Mouse (Mus musculus): ENCODE results near the gene Klc4. TPM values are rescaled to one million over a fixed set of nuclear protein-coding genes. Genes with fewer than 3 reads are reported as not detected.

The Klc4 gene
- 14.9 and 19.2 TPM in 2 replicates for polyA plus RNA-seq (2012; rRNA removed; ENCODE audit: low replicate concordance)

GRCm38 (mm10) chr17:46645561-46646321 lies at the start of gene Klc4, which contains the start of gene Mrpl2:
Gene Klc4, minus strand, starts transcription at chr17:46646022.
Gene Mrpl2, plus strand, starts transcription at chr17:46646229.

GRCm38 (mm10) chr17:46680760-46681373 lies 35.0 kb upstream of the Klc4 start, which contains the start of gene Klhdc3:
Gene Klhdc3, minus strand, starts transcription at chr17:46680914.

GRCm38 (mm10) chr17:46678416-46678815 lies 32.6 kb upstream of the Klc4 start, which contains the start of gene Mea1:
Gene Mea1, plus strand, starts transcription at chr17:46678793.

GRCm38 (mm10) chr17:46673850-46674529 lies 28.2 kb upstream of the Klc4 start, which contains the start of gene Rrp36:
Gene Rrp36, minus strand, starts transcription at chr17:46674352.

GRCm38 (mm10) chr17:46650232-46651031 lies 4.6 kb upstream of the Klc4 start, which contains the start of gene Cul7:
Gene Cul7, plus strand, starts transcription at chr17:46650337.

GRCm38 (mm10) chr17:46628791-46629684 lies 16.8 kb downstream of the Klc4 start, which contains the start of gene Ptk7:
Gene Ptk7, minus strand, starts transcription at chr17:46629504.

Other genes with a start within 250 kb of the Klc4 start
- gene Crip3, start 217.1 kb downstream of the Klc4 start, polyA plus RNA-seq (2012; rRNA removed; ENCODE audit: low replicate concordance): 1.0 and 1.8 TPM in 2 replicates
- not detected in 2 replicates for gene Slc22a7, start 207.6 kb downstream of the Klc4 start, polyA plus RNA-seq (2012; rRNA removed; ENCODE audit: low replicate concordance)
- 0.03 and 0.35 TPM in 2 replicates for gene Ttbk1, start 158.3 kb downstream of the Klc4 start, polyA plus RNA-seq (2012; rRNA removed; ENCODE audit: low replicate concordance)
- gene Dnph1, start 149.3 kb downstream of the Klc4 start, polyA plus RNA-seq (2012; rRNA removed; ENCODE audit: low replicate concordance): 0.52 and 9.8 TPM in 2 replicates
- 31.7 and 46.2 TPM in 2 replicates for gene Cul9, start 99.6 kb downstream of the Klc4 start, polyA plus RNA-seq (2012; rRNA removed; ENCODE audit: low replicate concordance)
- gene Srf, start 89.8 kb downstream of the Klc4 start, polyA plus RNA-seq (2012; rRNA removed; ENCODE audit: low replicate concordance): 89.3 and 235 TPM in 2 replicates
- gene Ptk7, start 16.5 kb downstream of the Klc4 start, polyA plus RNA-seq (2012; rRNA removed; ENCODE audit: low replicate concordance): 5.1 and 118 TPM in 2 replicates
- 65.3 and 89.3 TPM in 2 replicates for gene Mrpl2, start 207 bp upstream of the Klc4 start, polyA plus RNA-seq (2012; rRNA removed; ENCODE audit: low replicate concordance)
- 39.0 and 83.9 TPM in 2 replicates for gene Cul7, start 4.3 kb upstream of the Klc4 start, polyA plus RNA-seq (2012; rRNA removed; ENCODE audit: low replicate concordance)
- 35.9 and 42.6 TPM in 2 replicates for gene Rrp36, start 28.3 kb upstream of the Klc4 start, polyA plus RNA-seq (2012; rRNA removed; ENCODE audit: low replicate concordance)
- gene Mea1, start 32.8 kb upstream of the Klc4 start, polyA plus RNA-seq (2012; rRNA removed; ENCODE audit: low replicate concordance): 80.7 and 88.9 TPM in 2 replicates
- 82.4 and 90.5 TPM in 2 replicates for gene Klhdc3, start 34.9 kb upstream of the Klc4 start, polyA plus RNA-seq (2012; rRNA removed; ENCODE audit: low replicate concordance)
- gene Ppp2r5d, start 59.1 kb upstream of the Klc4 start, polyA plus RNA-seq (2012; rRNA removed; ENCODE audit: low replicate concordance): 72.2 and 74.0 TPM in 2 replicates
- gene Pex6, start 65.4 kb upstream of the Klc4 start, polyA plus RNA-seq (2012; rRNA removed; ENCODE audit: low replicate concordance): 55.9 and 71.7 TPM in 2 replicates
- gene Gnmt, start 83.1 kb upstream of the Klc4 start, polyA plus RNA-seq (2012; rRNA removed; ENCODE audit: low replicate concordance): 1.9 and 2.7 TPM in 2 replicates
- gene Cnpy3, start 106.2 kb upstream of the Klc4 start, polyA plus RNA-seq (2012; rRNA removed; ENCODE audit: low replicate concordance): 55.8 and 75.6 TPM in 2 replicates
- not detected in 2 replicates for gene Ptcra, start 117.7 kb upstream of the Klc4 start, polyA plus RNA-seq (2012; rRNA removed; ENCODE audit: low replicate concordance)
- 79.9 and 106 TPM in 2 replicates for gene 2310039H08Rik, start 126.6 kb upstream of the Klc4 start, polyA plus RNA-seq (2012; rRNA removed; ENCODE audit: low replicate concordance)
- 29.2 and 40.1 TPM in 2 replicates for gene Rpl7l1, start 136.7 kb upstream of the Klc4 start, polyA plus RNA-seq (2012; rRNA removed; ENCODE audit: low replicate concordance)
- 7.0 and 16.5 TPM in 2 replicates for gene Bicral, start 212.5 kb upstream of the Klc4 start, polyA plus RNA-seq (2012; rRNA removed; ENCODE audit: low replicate concordance)
- gene Tbcc, start 244.7 kb upstream of the Klc4 start, polyA plus RNA-seq (2012; rRNA removed; ENCODE audit: low replicate concordance): 17.9 and 25.7 TPM in 2 replicates